Mouse (Mus musculus): ENCODE results near the gene Hoxd10. TPM values are rescaled to one million over a fixed set of nuclear protein-coding genes. Genes with fewer than 3 reads are reported as not detected.

The Hoxd10 gene
- polyA plus RNA-seq, 1 experiment from 2014 or later, result not detected

- Histone ChIP-seq H3K4me1 (peaks cover 16% of the 10 kb centered on the region), H3K4me2 (no peak overlapping the region), H3K4me3 (0 out of 2 replicates have a peak overlapping the region, but pooled peaks have one; percentile 3), H3K27ac (no peak overlapping the region), H3K36me3 (replicated peaks) (no peaks in the 10 kb centered on the region), H3K27me3 (replicated peaks) (peaks cover 54% of the 10 kb centered on the region), H3K9me3 (no peaks in the 10 kb centered on the region), H3K9ac (no peak overlapping the region)
- 3% methylated on average over 62 of the region's 62 CpGs for WGBS
- no peak for ATAC-seq (replicated peaks)
These were observed 34.3 kb upstream of the Hoxd10 start for GRCm38 (mm10) chr2:74657251-74658023.

GRCm38 (mm10) chr2:74658024-74658666 lies 33.6 kb upstream of the Hoxd10 start:
- 1% methylated on average over 15 of the region's 15 CpGs for WGBS
- H3K9ac ChIP-seq, result no peak overlapping the region
- no peak overlapping the region for H3K27ac ChIP-seq
- no peak for ATAC-seq (replicated peaks)
- H3K4me1 ChIP-seq, result peaks cover 16% of the 10 kb centered on the region
- H3K4me2 ChIP-seq, result no peak overlapping the region
- no peaks in the 10 kb centered on the region for H3K9me3 ChIP-seq
- peaks cover 58% of the 10 kb centered on the region for H3K27me3 ChIP-seq (replicated peaks)
- H3K4me3 ChIP-seq, result 0 out of 2 replicates have a peak overlapping the region, but pooled peaks have one; percentile 3
- no peaks in the 10 kb centered on the region for H3K36me3 ChIP-seq (replicated peaks)

GRCm38 (mm10) chr2:74658667-74659371 lies 32.9 kb upstream of the Hoxd10 start:
- under 1% methylated on average over 47 of the region's 47 CpGs for WGBS
- Histone ChIP-seq H3K27me3 (replicated peaks) (peaks cover 63% of the 10 kb centered on the region), H3K4me2 (no peak overlapping the region), H3K27ac (no peak overlapping the region), H3K9ac (no peak overlapping the region), H3K36me3 (replicated peaks) (no peaks in the 10 kb centered on the region), H3K4me3 (0 out of 2 replicates have a peak overlapping the region, but pooled peaks have one; percentile 4), H3K4me1 (peaks cover 16% of the 10 kb centered on the region), H3K9me3 (no peaks in the 10 kb centered on the region)
- no peak for ATAC-seq (replicated peaks)

GRCm38 (mm10) chr2:74659507-74660005 lies 32.2 kb upstream of the Hoxd10 start, which contains the start of gene Evx2:
Gene Evx2, minus strand, starts transcription at chr2:74659557.
- WGBS, result 2% methylated on average over 28 of the region's 28 CpGs
- no peak within 1 kb of the TSS for H3K27ac ChIP-seq
- 0 out of 2 replicates have a peak within 1 kb of the TSS, but pooled peaks have one; percentile 4 for H3K4me3 ChIP-seq
- H3K4me2 ChIP-seq, result no peak within 1 kb of the TSS
- peaks cover 63% of the 10 kb centered on the region for H3K27me3 ChIP-seq (replicated peaks)
- no peak for ATAC-seq (replicated peaks)
- H3K9me3 ChIP-seq, result no peaks in the 10 kb centered on the region
- H3K4me1 ChIP-seq, result peaks cover 16% of the 10 kb centered on the region
- H3K36me3 ChIP-seq (replicated peaks), result no peaks in the 10 kb centered on the region
- H3K9ac ChIP-seq, result no peak within 1 kb of the TSS

GRCm38 (mm10) chr2:74660421-74661375 lies 31.0 kb upstream of the Hoxd10 start:
- ATAC-seq (replicated peaks), result 0 out of 2 replicates have a peak, but pooled peaks have one; percentile 33
- Histone ChIP-seq H3K36me3 (replicated peaks) (no peaks in the 10 kb centered on the region), H3K27ac (no peak overlapping the region), H3K4me1 (peaks cover 12% of the 10 kb centered on the region), H3K9me3 (no peaks in the 10 kb centered on the region), H3K27me3 (replicated peaks) (peaks cover 62% of the 10 kb centered on the region), H3K4me2 (no peak overlapping the region), H3K4me3 (no peak overlapping the region), H3K9ac (no peak overlapping the region)
- WGBS, result 4% methylated on average over 30 of the region's 30 CpGs

GRCm38 (mm10) chr2:74661685-74662084 lies 30.0 kb upstream of the Hoxd10 start:
- under 1% methylated on average over 14 of the region's 14 CpGs for whole genome bisulfite sequencing
- Histone ChIP-seq H3K4me3 (0 out of 2 replicates have a peak overlapping the region, but pooled peaks have one; percentile 4), H3K9ac (no peak overlapping the region)

GRCm38 (mm10) chr2:74663291-74663925 lies 28.3 kb upstream of the Hoxd10 start:
- Histone ChIP-seq H3K4me1 (peaks cover 11% of the 10 kb centered on the region), H3K36me3 (replicated peaks) (no peaks in the 10 kb centered on the region), H3K27me3 (replicated peaks) (peaks cover 83% of the 10 kb centered on the region), H3K4me3 (no peak overlapping the region), H3K9me3 (no peaks in the 10 kb centered on the region), H3K4me2 (no peak overlapping the region), H3K27ac (no peak overlapping the region), H3K9ac (no peak overlapping the region)
- 6% methylated on average over 18 of the region's 18 CpGs for WGBS
- ATAC-seq (replicated peaks), result no peak

More at GRCm38 (mm10) chr2:74661685-74662084, 30.0 kb upstream of the Hoxd10 start:
- Histone ChIP-seq H3K9me3 (no peaks in the 10 kb centered on the region), H3K4me2 (peak overlapping the region; percentile 36), H3K27me3 (replicated peaks) (peaks cover 70% of the 10 kb centered on the region), H3K4me1 (0 out of 2 replicates have a peak, but pooled peaks cover 7% of the 10 kb centered on the region), H3K36me3 (replicated peaks) (no peaks in the 10 kb centered on the region), H3K27ac (no peak overlapping the region)
- peak; percentile 63 for ATAC-seq (replicated peaks)

GRCm38 (mm10) chr2:74666411-74666810 lies 25.3 kb upstream of the Hoxd10 start:
- H3K27me3 ChIP-seq (replicated peaks), result peaks cover 94% of the 10 kb centered on the region
- H3K4me1 ChIP-seq, result peaks cover 10% of the 10 kb centered on the region
- H3K4me3 ChIP-seq, result no peak overlapping the region
- no peak overlapping the region for H3K4me2 ChIP-seq
- H3K27ac ChIP-seq, result no peak overlapping the region
- H3K9me3 ChIP-seq, result no peaks in the 10 kb centered on the region
- H3K36me3 ChIP-seq (replicated peaks), result no peaks in the 10 kb centered on the region
- 3% methylated on average over 7 of the region's 7 CpGs for WGBS
- ATAC-seq (replicated peaks), result no peak
- no peak overlapping the region for H3K9ac ChIP-seq

GRCm38 (mm10) chr2:74667191-74667841 lies 24.4 kb upstream of the Hoxd10 start:
- ATAC-seq (replicated peaks), result no peak
- Histone ChIP-seq H3K4me3 (no peak overlapping the region), H3K27ac (no peak overlapping the region), H3K9ac (no peak overlapping the region), H3K4me2 (no peak overlapping the region), H3K4me1 (peaks cover 7% of the 10 kb centered on the region), H3K36me3 (replicated peaks) (no peaks in the 10 kb centered on the region), H3K9me3 (no peaks in the 10 kb centered on the region), H3K27me3 (replicated peaks) (peaks cover 94% of the 10 kb centered on the region)
- 2% methylated on average over 36 of the region's 36 CpGs for WGBS

- Histone ChIP-seq H3K4me3 (peak within 1 kb of the TSS; percentile 22), H3K9me3 (no peaks in the 10 kb centered on the region), H3K9ac (no peak within 1 kb of the TSS), H3K36me3 (replicated peaks) (no peaks in the 10 kb centered on the region), H3K27ac (no peak within 1 kb of the TSS), H3K4me2 (peak within 1 kb of the TSS; percentile 38), H3K27me3 (replicated peaks) (peaks cover 94% of the 10 kb centered on the region), H3K4me1 (peaks cover 11% of the 10 kb centered on the region)
- 0 out of 2 replicates have a peak, but pooled peaks have one; percentile 27 for ATAC-seq (replicated peaks)
- 0% methylated on average over 34 of the region's 51 CpGs for WGBS
These were observed 23.8 kb upstream of the Hoxd10 start, which contains the start of gene Hoxd13 for GRCm38 (mm10) chr2:74667842-74668357. Gene Hoxd13, plus strand, starts transcription at chr2:74668310.
